Mouse (Mus musculus): ENCODE results near the gene Tas2r126. TPM values are rescaled to one million over a fixed set of nuclear protein-coding genes. Genes with fewer than 3 reads are reported as not detected.

Tas2r126 gene
- polyA plus RNA-seq, 1 experiment from 2014 or later, result not detected

DNA sequence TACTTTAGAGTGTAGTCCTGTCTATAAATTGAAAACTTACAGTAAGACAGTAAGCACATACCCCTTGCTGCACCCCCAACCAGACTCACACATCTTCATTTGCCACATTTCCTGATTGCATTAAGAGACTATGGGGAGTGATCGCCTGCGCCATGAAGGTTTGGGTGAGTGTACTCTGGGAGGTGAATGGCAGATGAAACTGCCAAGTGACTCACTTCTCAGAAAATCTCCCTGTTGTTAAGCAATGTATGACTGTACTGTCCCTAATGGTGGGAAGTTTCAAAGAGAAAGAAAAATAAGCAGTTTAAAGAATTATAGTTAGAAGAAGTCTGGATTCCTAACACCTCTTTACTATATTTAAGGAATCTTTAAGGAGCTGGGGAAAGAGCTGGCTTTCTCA lies 14.9 kb upstream of the Tas2r126 start:
- Histone ChIP-seq H3K36me3 (replicated peaks; ENCODE audit: control insufficient read depth, insufficient read depth) (no peaks in the 10 kb centered on the region), H3K4me1 (replicated peaks; ENCODE audit: control insufficient read depth, insufficient read depth, low read length) (no peaks in the 10 kb centered on the region), H3K27ac (no peak overlapping the region), H3K4me3 (replicated peaks; ENCODE audit: low read length) (no peak overlapping the region), H3K4me2 (replicated peaks) (no peak overlapping the region), H3K27me3 (ENCODE audit: control insufficient read depth, insufficient read depth, low read length) (no peaks in the 10 kb centered on the region), H3K9me3 (ENCODE audit: control insufficient read depth, low read length) (no peaks in the 10 kb centered on the region), H3K9ac (no peak overlapping the region)
- 93% methylated on average over 2 of the region's 2 CpGs for WGBS
- DNase-seq (ENCODE audit: low spot score) (no peak), ATAC-seq (ENCODE audit: low FRiP score) (no peak)

- H3K36me3 ChIP-seq (replicated peaks; ENCODE audit: control insufficient read depth, insufficient read depth), result no peaks in the 10 kb centered on the region
- ATAC-seq (ENCODE audit: low FRiP score) (no peak), DNase-seq (ENCODE audit: low spot score) (no peak)
- H3K27me3 ChIP-seq (ENCODE audit: control insufficient read depth, insufficient read depth, low read length), result no peaks in the 10 kb centered on the region
- no peak overlapping the region for H3K9ac ChIP-seq
- H3K27ac ChIP-seq, result no peak overlapping the region
- 77% methylated on average over 2 of the region's 2 CpGs for WGBS
- no peaks in the 10 kb centered on the region for H3K9me3 ChIP-seq (ENCODE audit: control insufficient read depth, low read length)
- no peak overlapping the region for H3K4me2 ChIP-seq (replicated peaks)
- H3K4me1 ChIP-seq (replicated peaks; ENCODE audit: control insufficient read depth, insufficient read depth, low read length), result no peaks in the 10 kb centered on the region
- H3K4me3 ChIP-seq (replicated peaks; ENCODE audit: low read length), result no peak overlapping the region
Measured at GRCm38 (mm10) chr6:42421439-42421838, 12.9 kb upstream of the Tas2r126 start.

GRCm38 (mm10) chr6:42424472-42424871 lies 9.9 kb upstream of the Tas2r126 start:
- Histone ChIP-seq H3K9ac (no peak overlapping the region), H3K36me3 (replicated peaks; ENCODE audit: control insufficient read depth, insufficient read depth) (no peaks in the 10 kb centered on the region), H3K4me1 (replicated peaks; ENCODE audit: control insufficient read depth, insufficient read depth, low read length) (no peaks in the 10 kb centered on the region), H3K4me3 (replicated peaks; ENCODE audit: low read length) (no peak overlapping the region), H3K4me2 (replicated peaks) (no peak overlapping the region), H3K27ac (no peak overlapping the region), H3K27me3 (ENCODE audit: control insufficient read depth, insufficient read depth, low read length) (no peaks in the 10 kb centered on the region), H3K9me3 (ENCODE audit: control insufficient read depth, low read length) (no peaks in the 10 kb centered on the region)
- no peak for DNase-seq (ENCODE audit: low spot score)
- ATAC-seq (ENCODE audit: low FRiP score), result no peak
- WGBS, result 95% methylated on average over 3 of the region's 3 CpGs

GRCm38 (mm10) chr6:42426337-42426736 lies 8.0 kb upstream of the Tas2r126 start:
- Histone ChIP-seq H3K9me3 (ENCODE audit: control insufficient read depth, low read length) (no peaks in the 10 kb centered on the region), H3K36me3 (replicated peaks; ENCODE audit: control insufficient read depth, insufficient read depth) (no peaks in the 10 kb centered on the region), H3K27ac (no peak overlapping the region), H3K4me1 (replicated peaks; ENCODE audit: control insufficient read depth, insufficient read depth, low read length) (no peaks in the 10 kb centered on the region), H3K9ac (no peak overlapping the region), H3K4me3 (replicated peaks; ENCODE audit: low read length) (no peak overlapping the region), H3K4me2 (replicated peaks) (no peak overlapping the region), H3K27me3 (ENCODE audit: control insufficient read depth, insufficient read depth, low read length) (no peaks in the 10 kb centered on the region)
- 90% methylated on average over 4 of the region's 4 CpGs for whole genome bisulfite sequencing
- ATAC-seq (ENCODE audit: low FRiP score), result no peak
- DNase-seq (ENCODE audit: low spot score), result no peak

DNA sequence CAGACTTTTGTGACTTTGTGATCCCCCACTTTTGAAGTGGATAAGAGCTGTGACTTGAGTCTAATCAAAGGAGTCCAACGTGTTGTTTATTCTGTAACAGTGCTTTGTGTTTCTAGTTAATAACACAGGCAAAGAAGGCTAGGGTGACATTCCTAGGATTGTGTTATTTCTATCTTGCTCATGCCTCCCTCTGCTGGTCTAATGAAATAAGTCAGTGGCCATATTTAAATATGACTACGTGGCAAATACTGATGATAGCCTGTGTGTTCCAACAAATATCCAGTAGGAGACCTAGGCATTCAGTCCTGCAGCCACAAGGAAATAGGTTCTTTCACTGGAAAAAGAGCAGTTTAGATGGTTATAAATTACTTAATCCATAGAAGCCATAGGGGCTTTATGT lies 781 bp upstream of the Tas2r126 start:
- H3K4me2 ChIP-seq (replicated peaks), result no peak overlapping the region
- H3K4me1 ChIP-seq (replicated peaks; ENCODE audit: control insufficient read depth, insufficient read depth, low read length), result no peaks in the 10 kb centered on the region
- H3K27me3 ChIP-seq (ENCODE audit: control insufficient read depth, insufficient read depth, low read length), result no peaks in the 10 kb centered on the region
- no peak for DNase-seq (ENCODE audit: low spot score)
- WGBS, result 67% methylated on average over 2 of the region's 2 CpGs
- H3K36me3 ChIP-seq (replicated peaks; ENCODE audit: control insufficient read depth, insufficient read depth), result no peaks in the 10 kb centered on the region
- ATAC-seq (ENCODE audit: low FRiP score), result no peak
- H3K9me3 ChIP-seq (ENCODE audit: control insufficient read depth, low read length), result no peaks in the 10 kb centered on the region
- no peak overlapping the region for H3K9ac ChIP-seq
- no peak overlapping the region for H3K4me3 ChIP-seq (replicated peaks; ENCODE audit: low read length)
- H3K27ac ChIP-seq, result no peak overlapping the region

DNA sequence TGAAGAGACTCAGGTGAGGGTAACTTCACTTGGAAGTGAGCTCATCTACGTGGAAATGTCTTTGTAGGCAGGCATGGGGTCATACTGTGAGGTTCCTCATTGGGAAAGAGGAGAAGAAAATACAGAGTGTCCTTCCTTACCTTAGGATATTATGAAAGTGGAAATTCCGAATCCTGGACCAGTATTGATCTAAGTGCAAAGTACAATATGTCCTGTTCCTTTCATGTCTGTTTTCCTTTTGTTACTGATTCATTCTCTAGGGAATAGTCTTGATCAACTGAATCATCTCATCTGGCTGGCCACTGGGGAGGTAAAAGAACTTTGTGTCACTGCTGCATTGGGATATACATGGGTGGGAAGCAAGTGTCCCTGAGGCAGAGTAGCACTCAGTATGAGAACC lies 1.2 kb downstream of the Tas2r126 start:
- Histone ChIP-seq H3K27me3 (ENCODE audit: control insufficient read depth, insufficient read depth, low read length) (no peaks in the 10 kb centered on the region), H3K4me1 (replicated peaks; ENCODE audit: control insufficient read depth, insufficient read depth, low read length) (no peaks in the 10 kb centered on the region), H3K27ac (no peak overlapping the region), H3K36me3 (replicated peaks; ENCODE audit: control insufficient read depth, insufficient read depth) (no peaks in the 10 kb centered on the region), H3K9me3 (ENCODE audit: control insufficient read depth, low read length) (no peaks in the 10 kb centered on the region), H3K9ac (no peak overlapping the region), H3K4me3 (replicated peaks; ENCODE audit: low read length) (no peak overlapping the region), H3K4me2 (replicated peaks) (no peak overlapping the region)
- no peak for DNase-seq (ENCODE audit: low spot score)
- no peak for ATAC-seq (ENCODE audit: low FRiP score)
- WGBS, result 84% methylated on average over 2 of the region's 2 CpGs

DNA sequence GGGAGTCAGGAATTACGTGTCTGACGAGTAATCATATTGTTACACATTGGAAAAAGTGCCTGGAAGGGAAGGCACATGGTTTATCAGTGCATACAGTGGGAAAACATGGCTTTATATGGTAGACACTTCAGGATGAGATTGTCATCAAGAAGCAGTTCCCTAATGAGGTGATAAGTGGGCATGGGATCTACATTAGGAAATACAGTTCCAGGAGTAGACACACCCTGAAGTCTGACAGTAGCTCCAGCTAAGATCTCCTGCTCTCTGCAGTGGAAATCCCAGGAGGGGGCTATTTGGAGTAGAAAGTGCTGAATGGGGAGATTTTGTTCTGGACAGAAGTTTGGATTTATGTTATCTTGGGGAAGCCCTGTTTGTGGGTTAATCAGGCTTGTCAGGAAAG lies 7.1 kb downstream of the Tas2r126 start:
- no peaks in the 10 kb centered on the region for H3K27me3 ChIP-seq (ENCODE audit: control insufficient read depth, insufficient read depth, low read length)
- H3K9me3 ChIP-seq (ENCODE audit: control insufficient read depth, low read length), result no peaks in the 10 kb centered on the region
- H3K4me3 ChIP-seq (replicated peaks; ENCODE audit: low read length), result no peak overlapping the region
- no peak for ATAC-seq (ENCODE audit: low FRiP score)
- no peak overlapping the region for H3K4me2 ChIP-seq (replicated peaks)
- no peak overlapping the region for H3K9ac ChIP-seq
- no peaks in the 10 kb centered on the region for H3K36me3 ChIP-seq (replicated peaks; ENCODE audit: control insufficient read depth, insufficient read depth)
- H3K4me1 ChIP-seq (replicated peaks; ENCODE audit: control insufficient read depth, insufficient read depth, low read length), result no peaks in the 10 kb centered on the region
- no peak for DNase-seq (ENCODE audit: low spot score)
- 70% methylated on average over 2 of the region's 2 CpGs for WGBS
- H3K27ac ChIP-seq, result no peak overlapping the region

DNA sequence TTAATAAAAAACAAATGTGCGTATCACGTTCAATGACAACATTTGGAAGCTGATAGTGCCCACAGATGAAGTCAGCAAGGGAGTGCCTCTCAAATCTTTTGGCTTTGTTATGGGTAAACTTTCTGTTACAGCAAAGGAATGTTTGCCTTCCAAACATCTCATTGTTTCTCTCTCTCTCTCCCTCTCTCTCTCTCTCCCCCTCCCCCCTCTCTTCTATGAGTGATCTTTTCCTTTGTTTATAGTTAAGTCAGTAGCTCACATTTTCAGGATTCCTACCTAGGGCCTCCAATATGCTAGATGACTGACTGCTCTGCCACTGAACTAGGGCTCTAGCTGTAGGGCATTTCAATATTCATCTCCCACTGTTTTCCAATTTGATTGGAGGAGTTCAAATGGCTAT lies 10.2 kb downstream of the Tas2r126 start:
- 76% methylated on average over 2 of the region's 2 CpGs for WGBS

DNA sequence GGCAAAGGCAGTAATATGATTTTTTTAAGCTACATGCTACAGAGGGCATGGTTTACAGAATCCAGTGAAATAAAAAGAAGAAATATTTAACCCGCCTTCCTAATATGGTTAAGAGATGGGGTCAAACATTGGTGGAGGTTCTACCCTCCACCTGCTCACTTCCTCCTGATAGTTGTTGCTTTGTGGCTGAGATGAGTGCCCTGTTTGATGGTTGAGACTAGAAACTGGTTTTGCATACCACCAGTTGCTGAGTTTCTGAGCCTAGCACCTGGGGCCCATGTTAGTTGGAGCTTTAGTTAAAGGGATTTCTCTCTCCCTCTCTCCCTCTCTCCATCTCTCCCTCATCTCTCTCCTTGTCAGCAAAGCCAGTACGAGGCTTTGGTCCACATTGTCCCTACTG lies 13.0 kb downstream of the Tas2r126 start:
- DNase-seq (ENCODE audit: low spot score), result no peak
- Histone ChIP-seq H3K4me3 (replicated peaks; ENCODE audit: low read length) (no peak overlapping the region), H3K27ac (no peak overlapping the region), H3K9me3 (ENCODE audit: control insufficient read depth, low read length) (no peaks in the 10 kb centered on the region), H3K4me1 (replicated peaks; ENCODE audit: control insufficient read depth, insufficient read depth, low read length) (no peaks in the 10 kb centered on the region), H3K27me3 (ENCODE audit: control insufficient read depth, insufficient read depth, low read length) (no peaks in the 10 kb centered on the region), H3K36me3 (replicated peaks; ENCODE audit: control insufficient read depth, insufficient read depth) (no peaks in the 10 kb centered on the region), H3K9ac (no peak overlapping the region), H3K4me2 (replicated peaks) (no peak overlapping the region)
- WGBS, result 84% methylated on average over 2 of the region's 2 CpGs
- no peak for ATAC-seq (ENCODE audit: low FRiP score)

More for the DNA sequence above, 10.2 kb downstream of the Tas2r126 start:
- Histone ChIP-seq H3K27ac (no peak overlapping the region), H3K4me3 (replicated peaks; ENCODE audit: low read length) (no peak overlapping the region), H3K36me3 (replicated peaks; ENCODE audit: control insufficient read depth, insufficient read depth) (no peaks in the 10 kb centered on the region), H3K4me1 (replicated peaks; ENCODE audit: control insufficient read depth, insufficient read depth, low read length) (no peaks in the 10 kb centered on the region), H3K9me3 (ENCODE audit: control insufficient read depth, low read length) (no peaks in the 10 kb centered on the region), H3K27me3 (ENCODE audit: control insufficient read depth, insufficient read depth, low read length) (no peaks in the 10 kb centered on the region), H3K4me2 (replicated peaks) (no peak overlapping the region), H3K9ac (no peak overlapping the region)
- ATAC-seq (ENCODE audit: low FRiP score) (no peak), DNase-seq (ENCODE audit: low spot score) (no peak)

DNA sequence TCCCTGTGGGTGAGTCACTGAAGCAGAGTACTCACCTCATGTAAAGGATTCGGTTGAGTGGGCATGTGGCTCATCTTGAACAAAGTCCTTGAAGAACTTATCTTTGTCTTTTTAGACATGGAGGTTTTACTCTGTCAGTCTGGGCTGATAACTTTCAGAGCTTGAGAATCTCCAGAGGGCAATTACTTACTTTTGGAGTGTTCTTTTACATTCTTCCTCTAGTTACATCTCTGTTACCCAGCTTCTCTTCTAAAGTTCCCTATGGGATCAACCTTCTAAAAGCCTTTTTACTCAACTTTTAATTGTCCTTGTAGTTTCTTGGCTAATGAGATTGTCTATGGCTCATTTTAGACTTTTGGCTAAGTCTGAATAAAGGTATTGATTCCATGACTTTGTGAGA lies 30.8 kb downstream of the Tas2r126 start, which contains the start of gene Olfr458:
Gene Olfr458, minus strand, starts transcription at position 101 of the 400 bp plus-strand sequence.
- ATAC-seq (ENCODE audit: low FRiP score), result no peak
- no peak within 1 kb of the TSS for H3K4me2 ChIP-seq (replicated peaks)

More for the DNA sequence above, 30.8 kb downstream of the Tas2r126 start, which contains the start of gene Olfr458:
- H3K27me3 ChIP-seq (ENCODE audit: control insufficient read depth, insufficient read depth, low read length), result no peaks in the 10 kb centered on the region
- H3K9ac ChIP-seq, result no peak within 1 kb of the TSS
- H3K36me3 ChIP-seq (replicated peaks; ENCODE audit: control insufficient read depth, insufficient read depth), result no peaks in the 10 kb centered on the region
- no peak within 1 kb of the TSS for H3K27ac ChIP-seq
- H3K4me1 ChIP-seq (replicated peaks; ENCODE audit: control insufficient read depth, insufficient read depth, low read length), result no peaks in the 10 kb centered on the region
- WGBS, result 80% methylated on average over 1 of the region's 1 CpGs
- H3K4me3 ChIP-seq (replicated peaks; ENCODE audit: low read length), result no peak within 1 kb of the TSS
- H3K9me3 ChIP-seq (ENCODE audit: control insufficient read depth, low read length), result no peaks in the 10 kb centered on the region
- DNase-seq (ENCODE audit: low spot score), result no peak

All from hindbrain, embryonic 14.5 days (tissue).